Mouse (Mus musculus) layer of hippocampus, adult 11-12 months (tissue): ENCODE results near the gene Mup6.
"Not testable (repeated sequence)": the region's sequence is repeated elsewhere in the genome, so short reads cannot be mapped to it uniquely, and the experiment has no call there.

Experiments
- DNase-seq: peaks from one replicate; pipeline ENCODE4 v3.0.0; 2022; ENCODE audit warnings: low spot score

The Mup6 gene

GRCm38 (mm10) chr4:59963405-59964344 lies at the start of gene Mup6:
Gene Mup6 (plus strand): TSS chr4:59964294.
- no peak for DNase-seq

GRCm38 (mm10) chr4:59914608-59915403 lies 49.3 kb upstream of the Mup6 start, which contains the start of gene Slc46a2:
Gene Slc46a2 (minus strand): TSS chr4:59915056.
- no peak for DNase-seq

GRCm38 (mm10) chr4:59917966-59918365 lies 46.1 kb upstream of the Mup6 start:
- no peak for DNase-seq

- DNase-seq: no peak
Observed at GRCm38 (mm10) chr4:59925082-59925481, 39.0 kb upstream of the Mup6 start.

GRCm38 (mm10) chr4:59927666-59928065 lies 36.4 kb upstream of the Mup6 start:
- no peak for DNase-seq

- peak; percentile 81 for DNase-seq
Observed at GRCm38 (mm10) chr4:59928347-59928746, 35.7 kb upstream of the Mup6 start.

- peak; percentile 8 for DNase-seq
Observed at GRCm38 (mm10) chr4:59932505-59933281, 31.4 kb upstream of the Mup6 start.

- DNase-seq: no peak
Observed at GRCm38 (mm10) chr4:59937543-59937942, 26.6 kb upstream of the Mup6 start.

- DNase-seq: no peak
Observed at GRCm38 (mm10) chr4:59960610-59961009, 3.5 kb upstream of the Mup6 start, which contains the start of gene Mup4. Gene Mup4 (minus strand): TSS chr4:59960710.

- not testable (repeated sequence) for DNase-seq
Observed at GRCm38 (mm10) chr4:59997894-59998293, 33.8 kb downstream of the Mup6 start.

- DNase-seq: not testable (repeated sequence)
Observed at GRCm38 (mm10) chr4:60020141-60020540, 56.0 kb downstream of the Mup6 start.

GRCm38 (mm10) chr4:60029334-60030111 lies 65.4 kb downstream of the Mup6 start:
- not testable (repeated sequence) for DNase-seq
